Mouse (Mus musculus): ENCODE measurements around the gene Ambra1. TPM values are rescaled to one million over a fixed set of nuclear protein-coding genes. Genes with fewer than 3 reads are reported as not detected.
A peak's percentile ranks its signal among the peaks of the same experiment; 100 is the strongest.

Ambra1 gene
- polyA plus RNA-seq, 1 experiment: not detected

DNA sequence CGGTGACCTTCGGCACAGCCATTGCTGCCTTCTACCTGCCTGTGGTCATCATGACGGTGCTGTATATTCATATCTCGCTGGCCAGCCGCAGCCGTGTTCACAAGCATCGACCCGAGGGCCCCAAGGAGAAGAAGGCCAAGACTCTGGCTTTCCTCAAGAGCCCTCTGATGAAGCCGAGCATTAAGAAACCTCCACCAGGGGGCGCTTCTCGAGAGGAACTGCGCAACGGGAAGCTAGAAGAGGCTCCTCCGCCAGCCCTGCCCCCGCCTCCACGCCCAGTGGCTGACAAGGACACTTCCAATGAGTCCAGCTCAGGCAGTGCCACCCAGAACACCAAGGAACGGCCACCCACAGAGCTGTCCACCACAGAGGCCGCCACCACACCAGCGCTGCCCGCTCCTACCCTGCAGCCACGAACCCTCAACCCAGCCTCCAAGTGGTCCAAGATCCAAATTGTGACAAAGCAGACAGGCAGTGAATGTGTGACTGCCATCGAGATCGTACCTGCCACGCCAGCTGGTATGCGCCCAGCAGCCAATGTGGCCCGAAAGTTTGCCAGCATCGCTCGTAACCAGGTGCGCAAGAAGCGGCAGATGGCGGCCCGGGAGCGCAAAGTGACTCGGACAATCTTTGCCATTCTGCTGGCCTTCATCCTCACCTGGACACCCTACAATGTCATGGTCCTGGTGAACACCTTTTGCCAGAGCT is 198.0 kb downstream of the Ambra1 start:
- H3K4me1 ChIP-seq (ENCODE audit: control insufficient read depth, insufficient read depth, low read length): peaks cover 77% of the 10 kb centered on the region
- H3K27ac ChIP-seq (ENCODE audit: insufficient read depth, low read depth, low read length): no peak overlapping the region
- no peak overlapping the region for H3K4me3 ChIP-seq (ENCODE audit: insufficient read depth, low read depth, low read length)
- 56% methylated on average over 34 of the region's 34 CpGs for WGBS
- TF ChIP-seq CTCF (IDR thresholded peaks at IDR 0.05; ENCODE audit: insufficient read depth, low read depth, low read length) (peak; percentile 69), POLR2A (IDR thresholded peaks at IDR 0.05; ENCODE audit: insufficient read depth, low read depth, low read length) (no peak)

DNA sequence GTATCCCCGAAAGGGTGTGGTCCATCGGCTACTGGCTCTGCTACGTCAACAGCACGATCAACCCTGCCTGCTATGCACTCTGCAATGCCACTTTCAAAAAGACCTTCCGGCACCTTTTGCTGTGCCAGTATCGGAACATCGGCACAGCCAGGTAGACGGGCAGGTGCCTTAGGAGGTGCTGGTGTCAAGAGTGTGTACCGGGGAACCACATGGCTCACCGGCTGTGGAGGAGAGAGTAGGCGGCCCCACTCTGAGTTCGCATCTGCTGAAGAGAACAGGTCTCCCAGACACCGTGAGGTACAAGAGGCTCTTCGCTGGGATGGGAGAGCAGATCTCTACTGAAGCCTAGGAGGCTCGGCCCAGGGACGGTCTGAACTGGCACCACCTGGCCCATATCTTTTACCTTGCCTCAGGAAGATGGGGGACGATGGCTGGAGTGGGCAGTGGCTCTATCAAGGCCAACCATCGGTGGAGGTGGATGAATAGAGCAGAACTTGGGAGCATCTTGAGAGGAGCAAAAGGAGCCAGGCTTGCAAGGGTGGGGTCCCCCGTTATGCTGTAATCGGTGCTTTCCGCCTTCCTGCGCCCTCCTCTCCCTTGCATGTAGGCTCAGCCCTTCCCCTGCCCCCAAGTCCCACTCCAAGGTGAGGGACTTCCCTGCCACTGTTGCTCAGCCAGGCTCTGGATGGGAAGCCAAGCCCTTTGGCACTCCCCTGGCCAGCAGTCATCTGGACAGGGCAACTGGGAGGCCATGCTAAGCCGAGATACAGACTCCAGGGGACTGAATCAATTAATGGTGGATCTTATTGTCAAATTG is 198.8 kb downstream of the Ambra1 start:
- Histone ChIP-seq H3K27ac (ENCODE audit: insufficient read depth, low read depth, low read length) (no peak overlapping the region), H3K4me1 (ENCODE audit: control insufficient read depth, insufficient read depth, low read length) (peaks cover 74% of the 10 kb centered on the region), H3K4me3 (ENCODE audit: insufficient read depth, low read depth, low read length) (no peak overlapping the region)
- TF ChIP-seq POLR2A (IDR thresholded peaks at IDR 0.05; ENCODE audit: insufficient read depth, low read depth, low read length) (no peak), CTCF (IDR thresholded peaks at IDR 0.05; ENCODE audit: insufficient read depth, low read depth, low read length) (no peak)
- WGBS: 76% methylated on average over 23 of the region's 23 CpGs

DNA sequence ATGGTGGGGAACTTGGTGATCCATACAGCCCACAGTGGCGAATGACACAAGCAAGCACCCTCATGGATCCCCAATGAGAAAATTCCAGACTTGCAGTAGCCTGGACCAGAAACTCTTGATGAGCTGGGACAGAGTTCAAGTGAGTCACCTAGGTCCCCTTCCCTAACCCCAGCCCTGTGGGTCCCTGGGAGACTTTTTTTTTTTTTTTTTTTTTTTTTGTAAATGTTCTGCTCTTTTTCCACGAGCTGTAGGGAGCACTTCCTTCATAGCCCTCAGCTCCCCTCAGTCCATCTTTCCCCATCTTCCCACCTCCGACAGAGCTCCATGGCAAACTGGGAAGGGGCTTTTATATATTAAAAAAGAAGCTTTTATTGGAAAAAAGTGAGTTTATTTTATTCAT is 199.5 kb downstream of the Ambra1 start:
- Histone ChIP-seq H3K4me3 (ENCODE audit: insufficient read depth, low read depth, low read length) (no peak overlapping the region), H3K4me1 (ENCODE audit: control insufficient read depth, insufficient read depth, low read length) (peaks cover 76% of the 10 kb centered on the region), H3K27ac (ENCODE audit: insufficient read depth, low read depth, low read length) (no peak overlapping the region)
- WGBS: 61% methylated on average over 3 of the region's 3 CpGs
- no peak for TF ChIP-seq POLR2A (IDR thresholded peaks at IDR 0.05; ENCODE audit: insufficient read depth, low read depth, low read length)

DNA sequence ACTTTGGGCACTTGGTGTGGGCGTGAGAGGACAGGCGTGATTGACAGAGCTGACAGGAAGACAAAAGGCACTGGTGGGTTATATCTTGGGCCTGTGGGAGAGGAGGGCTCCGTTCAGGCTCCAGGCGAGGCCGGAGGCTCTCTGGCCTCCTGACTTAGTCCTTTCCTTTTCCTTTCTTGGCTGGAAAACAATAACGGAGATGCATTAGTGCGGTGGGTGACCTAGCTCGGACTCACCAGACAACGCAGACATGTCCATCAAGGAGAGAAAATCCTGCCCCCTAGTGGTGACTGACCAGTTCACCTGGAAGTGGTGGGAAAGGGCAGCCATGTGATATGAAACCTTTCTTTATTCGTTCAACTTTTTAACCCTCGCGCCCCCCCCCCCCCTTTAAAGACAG is 200.0 kb downstream of the Ambra1 start:
- 19% methylated on average over 12 of the region's 12 CpGs for WGBS
- H3K27ac ChIP-seq (ENCODE audit: insufficient read depth, low read depth, low read length): no peak overlapping the region
- peaks cover 79% of the 10 kb centered on the region for H3K4me1 ChIP-seq (ENCODE audit: control insufficient read depth, insufficient read depth, low read length)
- no peak overlapping the region for H3K4me3 ChIP-seq (ENCODE audit: insufficient read depth, low read depth, low read length)
- TF ChIP-seq POLR2A (IDR thresholded peaks at IDR 0.05; ENCODE audit: insufficient read depth, low read depth, low read length): no peak
- TF ChIP-seq CTCF (IDR thresholded peaks at IDR 0.05; ENCODE audit: insufficient read depth, low read depth, low read length): peak; percentile 42; the same call in 1 of the 2 replicates

DNA sequence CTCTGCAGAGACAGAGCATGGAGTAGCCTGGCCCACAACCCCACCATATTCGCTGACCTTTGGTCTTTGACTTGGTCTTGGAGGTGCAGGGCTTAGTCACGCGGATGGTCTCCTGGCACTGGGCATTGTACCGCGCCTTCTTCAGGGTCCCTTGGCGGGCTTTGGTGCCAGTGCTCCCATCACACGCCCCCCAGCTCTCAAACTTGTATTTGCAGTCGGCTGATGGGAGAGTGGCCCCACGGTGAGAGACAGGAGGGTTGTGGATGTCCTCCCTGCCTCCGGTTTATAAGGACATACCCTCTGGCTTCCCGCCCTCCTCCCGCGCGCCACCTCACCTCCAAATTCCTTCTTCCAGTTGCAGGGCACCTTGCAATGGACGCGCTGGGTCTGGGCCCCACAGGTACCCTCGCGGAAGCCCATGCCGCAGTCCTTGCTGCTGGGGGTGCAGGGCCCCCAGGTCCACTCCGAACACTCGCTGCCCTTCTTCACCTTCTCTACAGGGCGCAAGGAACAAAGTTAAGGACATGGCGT is 200.9 kb downstream of the Ambra1 start:
- peak overlapping the region; percentile 27; the same call in 1 of the 2 replicates for H3K27ac ChIP-seq (ENCODE audit: insufficient read depth, low read depth, low read length)
- H3K4me1 ChIP-seq (ENCODE audit: control insufficient read depth, insufficient read depth, low read length): peaks cover 78% of the 10 kb centered on the region
- 44% methylated on average over 23 of the region's 23 CpGs for WGBS
- no peak for TF ChIP-seq POLR2A (IDR thresholded peaks at IDR 0.05; ENCODE audit: insufficient read depth, low read depth, low read length)
- TF ChIP-seq CTCF (IDR thresholded peaks at IDR 0.05; ENCODE audit: insufficient read depth, low read depth, low read length): no peak
- peak overlapping the region; percentile 22 for H3K4me3 ChIP-seq (ENCODE audit: insufficient read depth, low read depth, low read length)

DNA sequence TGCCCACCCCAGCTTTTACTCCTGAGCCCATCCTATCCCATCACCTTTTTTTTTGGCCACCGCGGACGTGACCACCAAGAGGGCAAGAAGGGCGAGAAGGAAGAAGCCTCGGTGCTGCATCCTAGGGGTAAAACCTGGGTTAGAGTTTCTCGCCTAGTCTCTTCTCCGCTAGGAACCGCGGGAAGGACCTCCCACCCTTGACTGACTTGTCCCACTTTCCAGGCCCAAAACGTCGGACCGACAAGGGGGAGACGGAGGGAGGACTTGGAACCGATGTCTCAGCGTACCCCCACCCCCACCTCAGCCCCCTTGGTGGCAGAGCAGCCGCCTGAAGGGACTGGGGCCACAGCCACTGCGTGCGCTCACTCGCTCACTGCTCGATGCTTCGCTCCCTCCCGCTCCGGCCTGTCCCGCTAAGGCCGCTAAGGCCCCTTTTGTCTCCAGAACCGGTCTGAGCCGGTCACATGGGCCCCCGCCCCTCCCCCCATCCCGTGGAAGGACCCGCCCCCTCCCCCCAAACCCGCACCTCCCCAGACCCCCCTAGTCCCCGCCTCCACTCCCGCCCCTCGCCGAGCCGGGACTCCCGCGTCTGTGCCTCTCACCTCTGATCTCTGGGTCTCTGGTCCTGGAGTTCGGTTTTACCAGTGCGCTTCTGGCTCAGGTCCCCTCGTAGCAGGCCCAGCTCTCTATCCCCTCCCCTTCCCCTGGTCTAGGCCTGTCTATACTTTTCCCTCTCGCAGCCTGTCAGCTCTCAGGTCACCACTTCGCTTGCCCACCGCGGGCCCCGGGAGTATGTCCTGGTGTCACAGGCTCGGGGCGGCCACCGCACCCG is 201.6 kb downstream of the Ambra1 start:
- 20% methylated on average over 48 of the region's 50 CpGs for WGBS
- Histone ChIP-seq H3K4me1 (ENCODE audit: control insufficient read depth, insufficient read depth, low read length) (peaks cover 78% of the 10 kb centered on the region), H3K27ac (ENCODE audit: insufficient read depth, low read depth, low read length) (peak overlapping the region; percentile 27; the same call in 1 of the 2 replicates), H3K4me3 (ENCODE audit: insufficient read depth, low read depth, low read length) (peak overlapping the region; percentile 22)
- no peak for TF ChIP-seq CTCF (IDR thresholded peaks at IDR 0.05; ENCODE audit: insufficient read depth, low read depth, low read length)
- no peak for TF ChIP-seq POLR2A (IDR thresholded peaks at IDR 0.05; ENCODE audit: insufficient read depth, low read depth, low read length)

DNA sequence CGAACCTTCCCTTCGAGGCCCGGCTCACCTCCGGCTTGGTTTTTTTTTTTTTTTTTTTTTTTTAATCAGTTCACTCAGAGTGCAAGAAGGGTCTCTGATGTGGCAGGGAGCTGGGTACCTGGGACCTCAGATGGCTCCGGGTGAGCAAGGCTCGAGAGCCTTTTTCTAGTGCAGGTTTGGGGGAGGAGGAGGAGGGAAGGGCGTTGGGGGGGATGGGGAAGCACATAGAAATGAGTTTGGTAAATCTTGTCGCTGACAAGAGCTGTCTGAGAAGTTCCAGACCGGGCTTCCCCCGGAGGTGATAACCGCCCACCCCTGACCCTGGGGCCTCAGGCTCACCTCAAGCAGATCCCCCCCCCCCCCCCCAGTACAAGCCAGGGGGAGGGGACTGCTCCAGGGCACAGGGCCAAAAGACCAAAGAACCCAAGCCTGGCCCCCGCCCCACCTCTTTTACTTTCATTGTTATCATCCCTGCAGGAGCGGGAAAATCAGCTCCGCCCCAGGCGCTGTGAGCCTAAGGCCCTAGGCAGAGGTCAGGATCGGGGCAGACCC is 202.3 kb downstream of the Ambra1 start, which contains the start of gene Mdk:
Gene Mdk, minus strand, starts transcription at position 138 of the 552 bp plus-strand sequence.
- TF ChIP-seq CTCF (IDR thresholded peaks at IDR 0.05; ENCODE audit: insufficient read depth, low read depth, low read length) (no peak), POLR2A (IDR thresholded peaks at IDR 0.05; ENCODE audit: insufficient read depth, low read depth, low read length) (no peak)
- H3K4me3 ChIP-seq (ENCODE audit: insufficient read depth, low read depth, low read length): peak within 1 kb of the TSS; percentile 22
- H3K4me1 ChIP-seq (ENCODE audit: control insufficient read depth, insufficient read depth, low read length): peaks cover 79% of the 10 kb centered on the region
- 25% methylated on average over 16 of the region's 16 CpGs for WGBS
- peak within 1 kb of the TSS; percentile 27; the same call in 1 of the 2 replicates for H3K27ac ChIP-seq (ENCODE audit: insufficient read depth, low read depth, low read length)

DNA sequence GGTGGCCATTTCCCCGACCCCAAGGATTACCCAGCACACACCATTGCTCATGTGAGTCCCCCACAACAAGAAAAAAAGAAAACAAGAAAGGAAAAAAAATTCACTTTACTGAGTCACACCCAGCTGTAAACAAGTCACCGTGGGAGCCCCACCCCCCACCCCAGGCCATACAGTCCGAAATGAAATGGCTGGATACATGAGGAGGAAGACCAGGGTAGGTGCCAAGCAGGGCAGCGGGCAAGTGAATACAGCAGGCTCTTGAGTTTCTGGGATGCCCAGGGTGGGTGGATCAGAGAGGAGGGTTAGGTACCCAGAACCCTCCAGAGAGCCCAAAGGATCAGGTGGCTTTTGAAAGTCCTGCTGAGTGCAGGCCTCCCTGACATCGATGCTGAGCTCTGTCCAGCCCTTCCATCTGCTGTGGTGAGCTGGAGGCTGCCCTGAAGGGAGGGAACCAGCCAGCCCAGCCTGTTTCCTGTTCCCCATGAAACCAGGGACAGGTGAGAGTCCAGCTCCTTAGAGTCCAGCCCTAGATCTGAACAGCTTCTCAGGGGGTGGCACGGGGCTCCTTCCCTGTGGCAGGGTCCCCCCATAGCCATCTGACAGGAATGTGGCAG is 202.9 kb downstream of the Ambra1 start:
- Histone ChIP-seq H3K4me1 (ENCODE audit: control insufficient read depth, insufficient read depth, low read length) (peaks cover 73% of the 10 kb centered on the region), H3K4me3 (ENCODE audit: insufficient read depth, low read depth, low read length) (no peak overlapping the region), H3K27ac (ENCODE audit: insufficient read depth, low read depth, low read length) (no peak overlapping the region)
- TF ChIP-seq POLR2A (IDR thresholded peaks at IDR 0.05; ENCODE audit: insufficient read depth, low read depth, low read length): no peak
- no peak for TF ChIP-seq CTCF (IDR thresholded peaks at IDR 0.05; ENCODE audit: insufficient read depth, low read depth, low read length)
- 31% methylated on average over 6 of the region's 6 CpGs for WGBS
